Mouse (Mus musculus) E14TG2a.4 (cell line): ENCODE data around the gene Rmdn3.

Experiments
- CTCF ChIP-seq: conservative IDR thresholded peaks from 2 replicates; pipeline ENCODE4 v1.5.1; 2014; ENCODE audit warnings: low read length
- NANOG ChIP-seq: IDR thresholded peaks from 2 replicates; pipeline ENCODE4 v1.6.1; 2014; ENCODE audit warnings: borderline replicate concordance, low read length, mixed read lengths

- 0 out of 2 replicates have a peak, but pooled peaks have one; percentile 11 for TF ChIP-seq CTCF
- no peak for TF ChIP-seq NANOG
Observed at GRCm38 (mm10) chr2:119165401-119165800, 8.6 kb upstream of the Rmdn3 start.
